Mouse (Mus musculus): ENCODE data around the gene Yipf3.

The Yipf3 gene

DNA sequence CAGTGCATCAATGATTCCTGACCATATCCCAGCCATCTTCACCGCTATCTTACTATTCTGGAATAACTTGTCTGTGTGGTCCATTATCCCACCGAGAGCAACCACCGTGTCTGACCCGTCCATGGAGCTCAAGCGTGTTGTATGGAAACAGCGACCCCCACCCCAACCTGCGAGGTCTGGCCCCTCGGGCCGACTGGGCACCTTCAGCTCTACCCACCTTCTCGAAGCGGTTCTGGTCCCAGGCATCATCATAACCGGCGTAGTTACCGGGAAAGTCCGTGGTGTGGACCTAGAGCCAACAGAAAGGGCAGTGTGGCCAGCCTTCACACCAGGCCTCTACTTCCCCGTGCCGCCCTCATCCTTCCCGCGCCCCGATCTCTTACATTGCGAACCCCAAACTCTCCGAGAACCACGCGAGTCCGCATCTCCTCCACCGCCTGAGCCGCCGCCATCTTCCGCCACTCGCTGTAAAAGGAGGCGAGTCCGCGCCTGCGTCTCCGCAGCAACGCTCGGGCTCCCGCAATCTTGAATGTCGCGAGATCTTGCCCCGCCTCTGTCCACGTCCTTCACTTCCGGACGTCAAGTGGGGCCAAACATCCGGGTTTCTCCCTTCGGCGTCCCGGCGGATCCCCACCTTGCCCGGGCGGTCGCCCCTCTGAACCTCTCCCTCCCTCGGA, at the start of gene Yipf3, which contains the start of gene Polr1c:
Gene Yipf3 (plus strand): TSS at position 569 of the 677 bp plus-strand sequence.
Gene Polr1c (minus strand): TSS at position 543 of the 677 bp plus-strand sequence.
- POLR2A ChIA-PET, result interaction anchor here in 3 of 4 experiments (0.5 to 18.8 kb wide), 31 partner anchors 8 to 363 kb away, joined by 3 to 262 read pairs (median 4); partner anchors contain the start of genes Polh (in 3 of the 3), Xpo5 (in 3 of the 3), Cul9 (in 1 of the 3) and Dnph1 (in 1 of the 3)
- CTCF ChIA-PET, result interaction anchor here in 3 of 4 experiments (0.5 to 1.3 kb wide), 3 partner anchors 21 to 431 kb away, joined by 3 to 9 read pairs (median 7); partner anchors contain the start of genes Abcc10 (in 1 of the 3) and Mea1 (in 1 of the 3)

DNA sequence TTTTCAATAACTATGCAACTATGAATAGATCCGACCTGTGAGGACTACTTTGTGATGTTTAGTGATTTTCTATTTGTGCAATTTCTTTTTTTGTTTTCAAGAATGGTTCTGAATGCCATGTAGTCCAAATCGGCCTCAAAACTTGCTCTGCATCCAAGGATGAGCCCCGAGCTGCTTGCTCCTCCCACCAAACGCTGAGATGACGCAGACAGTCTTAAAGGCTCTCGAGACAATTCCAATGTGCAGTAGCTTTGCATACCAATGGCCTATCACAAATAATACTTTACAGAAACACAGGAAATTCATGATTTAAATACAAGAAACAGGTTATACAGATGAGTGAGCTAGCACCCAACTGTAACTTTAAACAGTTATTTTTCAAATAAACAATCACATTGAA, 46.7 kb upstream of the Yipf3 start:
- CTCF ChIA-PET, result interaction anchor here in 3 of 4 experiments (0.6 to 0.7 kb wide), 3 partner anchors 26 to 65 kb away, joined by 3 to 4 read pairs (median 3); no protein-coding TSS in a partner anchor
- POLR2A ChIA-PET, result interaction anchor here in 3 of 4 experiments (0.6 to 4.0 kb wide), 15 partner anchors 9 to 74 kb away, joined by 3 to 26 read pairs (median 5); partner anchors contain the start of genes Polr1c (in 2 of the 3), Yipf3 (in 2 of the 3), Gtpbp2 (in 1 of the 3) and Mad2l1bp (in 1 of the 3)

DNA sequence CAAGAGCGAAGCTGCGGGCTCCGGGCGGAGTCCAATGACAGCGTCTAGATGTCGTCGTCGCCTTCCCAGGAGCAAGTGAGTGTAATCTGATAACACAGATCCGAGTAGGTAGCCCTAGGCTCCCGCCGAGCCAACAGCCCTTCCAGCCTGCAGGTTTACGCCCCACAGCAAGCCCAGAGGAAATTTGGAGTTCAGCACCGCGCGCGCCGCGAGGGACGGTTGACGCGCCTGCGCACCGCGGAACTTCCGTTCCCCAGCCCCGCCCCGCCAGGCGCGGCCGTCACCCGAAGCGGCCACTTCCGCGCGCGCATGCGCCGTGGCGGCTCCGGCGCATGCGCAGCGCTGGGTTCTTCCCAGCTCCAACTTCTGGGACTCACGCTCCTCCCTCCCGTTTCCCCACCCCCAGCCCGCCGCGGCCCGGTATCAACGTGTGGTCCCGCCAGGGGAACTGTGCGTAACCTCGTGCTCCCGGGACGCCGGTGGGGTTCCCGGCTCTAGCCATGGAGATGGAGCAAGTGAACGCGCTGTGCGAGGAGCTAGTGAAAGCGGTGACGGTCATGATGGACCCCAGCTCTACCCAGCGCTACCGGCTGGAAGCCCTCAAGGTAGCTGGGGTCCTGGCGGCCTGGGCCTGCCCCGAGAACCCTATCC, 45.3 kb upstream of the Yipf3 start, which contains the start of the genes Polh and Xpo5:
Gene Polh (minus strand): TSS at position 225 of the 651 bp plus-strand sequence.
Gene Xpo5 (plus strand): TSS at position 362 of the 651 bp plus-strand sequence.
- POLR2A ChIA-PET, result interaction anchor here (0.5 to 4.0 kb wide), 59 partner anchors 8 to 913 kb away, joined by 3 to 35 read pairs (median 5); partner anchors contain the start of genes Polr1c (in 3 of the 4), Yipf3 (in 3 of the 4), Gtpbp2 (in 2 of the 4) and Abcc10 (in 1 of the 4)
- CTCF ChIA-PET, result interaction anchor here in 3 of 4 experiments (0.6 to 1.8 kb wide), 9 partner anchors 20 to 467 kb away, joined by 3 to 18 read pairs (median 4); partner anchors contain the start of genes Abcc10 (in 1 of the 3) and Gtpbp2 (in 1 of the 3)

DNA sequence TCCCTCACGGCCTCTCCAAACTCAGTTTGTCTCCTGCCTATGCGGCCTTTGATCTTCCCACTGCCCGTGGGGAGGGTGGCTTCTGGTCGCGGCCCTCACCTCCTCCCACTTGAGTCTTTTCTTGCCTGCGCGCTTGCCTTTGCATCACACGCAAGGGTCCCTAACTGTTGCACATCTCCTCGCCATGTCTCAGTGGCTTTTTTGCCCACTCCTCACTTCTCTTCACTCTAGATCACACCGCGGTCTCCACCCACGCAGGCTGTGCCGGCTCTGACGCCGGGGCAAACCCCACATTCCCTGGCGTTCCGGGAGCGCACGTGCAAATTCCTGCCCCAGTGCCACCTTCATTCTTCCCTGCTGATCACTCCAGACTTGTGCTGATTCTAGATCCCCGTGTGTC, 44.8 kb upstream of the Yipf3 start:
- ChIA-PET POLR2A (interaction anchor here (0.5 to 4.0 kb wide), 45 partner anchors 8 to 477 kb away, joined by 3 to 35 read pairs (median 5); partner anchors contain the start of genes Polr1c (in 3 of the 4), Yipf3 (in 3 of the 4), Abcc10 (in 1 of the 4) and Cul9 (in 1 of the 4)), CTCF (interaction anchor here in 3 of 4 experiments (0.6 to 1.8 kb wide), 9 partner anchors 21 to 468 kb away, joined by 3 to 5 read pairs (median 4); partner anchors contain the start of genes Abcc10 (in 1 of the 3) and Gtpbp2 (in 1 of the 3))

DNA sequence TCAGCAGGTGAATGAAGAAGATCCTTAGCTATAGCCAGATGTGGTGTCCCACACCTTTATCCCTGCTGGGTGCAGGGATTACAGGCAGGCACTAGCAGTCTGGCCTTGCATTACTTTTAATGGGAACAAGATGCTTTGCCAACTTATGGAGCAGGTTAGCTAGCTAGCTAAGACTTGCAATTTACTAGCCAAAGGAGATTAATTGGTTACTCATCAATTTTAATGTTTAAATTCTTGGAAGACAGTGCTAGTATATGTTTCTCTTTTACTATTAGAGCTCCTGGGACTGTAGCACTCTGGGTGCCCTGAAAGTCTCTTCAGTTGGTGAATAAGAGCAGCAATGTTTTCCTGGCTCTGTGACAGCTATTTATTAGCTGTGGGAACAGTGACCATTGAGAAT, 41.2 kb upstream of the Yipf3 start:
- ChIA-PET POLR2A (interaction anchor here in 1 of 4 experiments (0.7 kb wide), 1 partner anchor 32 kb away, joined by 6 read pairs; no protein-coding TSS in a partner anchor), CTCF (interaction anchor here in 1 of 4 experiments (1.2 kb wide), 1 partner anchor 74 kb away, joined by 3 read pairs; no protein-coding TSS in a partner anchor)

DNA sequence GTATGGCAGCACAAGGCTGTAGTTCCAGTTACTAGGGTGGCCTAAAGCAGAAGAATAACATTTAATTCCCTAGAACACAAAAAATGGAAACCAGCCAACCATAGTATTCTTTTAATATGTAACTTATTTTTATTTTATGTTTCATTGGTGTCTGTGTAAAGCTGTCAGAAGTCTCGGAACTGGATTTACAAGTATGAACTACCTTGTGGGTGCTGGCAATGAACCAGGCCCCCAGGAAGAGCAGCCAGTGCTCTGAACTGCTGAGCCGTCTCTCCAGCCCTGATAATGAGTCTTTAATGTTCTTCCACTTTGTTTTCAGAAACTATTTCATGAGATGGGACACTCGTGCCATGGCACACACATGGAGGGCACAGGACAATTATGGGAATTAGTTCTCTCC, 37.3 kb upstream of the Yipf3 start:
- ChIA-PET POLR2A (interaction anchor here in 3 of 4 experiments (0.6 to 3.4 kb wide), 5 partner anchors 7 to 773 kb away, joined by 3 to 14 read pairs (median 3); partner anchors contain the start of genes Polh (in 2 of the 3) and Xpo5 (in 2 of the 3)), CTCF (interaction anchor here in 1 of 4 experiments (0.6 kb wide), 1 partner anchor 29 kb away, joined by 3 read pairs; no protein-coding TSS in a partner anchor)

DNA sequence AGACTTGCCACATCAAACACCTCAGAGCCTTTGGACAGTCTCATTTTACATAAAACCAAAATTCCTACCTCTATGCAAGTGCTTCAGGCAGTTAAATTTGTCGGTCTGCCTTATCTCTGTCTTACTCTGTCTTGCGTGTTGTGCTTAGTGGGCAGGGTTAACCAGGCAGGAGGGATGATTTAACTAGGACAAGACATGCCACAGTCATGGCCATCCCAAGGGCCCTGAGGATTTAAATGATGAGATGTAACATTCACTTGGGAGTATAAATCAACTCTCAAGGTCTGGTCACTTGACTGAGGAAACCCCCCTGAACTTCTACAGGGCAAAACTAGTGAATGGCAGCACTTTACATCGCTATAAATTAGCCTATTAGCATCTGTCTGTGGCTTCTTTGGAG, 26.3 kb upstream of the Yipf3 start:
- ChIA-PET POLR2A (interaction anchor here in 1 of 4 experiments (1.0 to 9.9 kb wide), 3 partner anchors 11 to 19 kb away, joined by 3 to 59 read pairs (median 35); partner anchors contain the start of genes Polh and Xpo5), CTCF (interaction anchor here in 1 of 4 experiments (1.2 kb wide), 1 partner anchor 31 kb away, joined by 3 read pairs; no protein-coding TSS in a partner anchor)

DNA sequence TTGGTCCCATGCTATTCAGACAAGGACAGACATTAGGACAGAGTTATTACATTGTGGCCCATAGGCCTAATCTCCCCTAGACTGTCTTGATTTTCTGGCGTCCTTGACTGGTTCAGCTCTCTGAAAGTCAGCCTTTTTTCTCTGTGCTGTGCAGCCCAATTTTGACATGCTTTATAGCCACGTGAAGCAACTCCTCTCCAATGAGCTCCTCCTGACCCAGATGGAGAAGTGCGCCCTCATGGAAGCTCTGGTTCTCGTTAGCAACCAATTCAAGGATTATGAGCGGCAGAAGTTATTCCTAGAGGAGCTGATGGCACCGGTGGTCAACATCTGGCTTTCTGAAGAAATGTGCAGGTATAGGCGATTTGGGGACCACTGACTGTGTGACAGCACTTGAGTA, 20.3 kb upstream of the Yipf3 start:
- ChIA-PET POLR2A (interaction anchor here in 2 of 4 experiments (0.6 to 12.6 kb wide), 10 partner anchors 11 to 169 kb away, joined by 3 to 143 read pairs (median 5); partner anchors contain the start of genes Polh (in 2 of the 2), Xpo5 (in 2 of the 2), Polr1c (in 1 of the 2) and Yipf3 (in 1 of the 2)), CTCF (no interaction called here)

DNA sequence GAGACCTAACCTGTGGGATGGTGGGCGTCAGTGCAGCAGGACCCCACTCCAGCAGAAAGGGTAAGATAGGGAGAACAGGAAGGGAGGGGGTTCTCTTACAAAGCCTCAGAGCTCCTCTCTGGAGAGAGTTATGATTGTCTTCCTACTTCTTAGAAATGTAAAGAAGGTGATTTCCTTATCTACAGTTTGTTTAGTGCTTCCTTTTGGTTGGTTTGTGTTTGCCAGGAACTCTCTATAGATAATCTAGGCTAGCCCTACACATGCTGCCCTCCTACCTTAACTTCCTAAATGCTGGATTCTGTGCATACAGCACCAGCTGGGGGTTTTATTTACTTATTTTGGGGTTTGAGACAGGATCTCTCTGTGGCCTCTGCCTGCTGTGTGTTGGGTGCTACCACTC, 11.8 kb upstream of the Yipf3 start:
- ChIA-PET CTCF (interaction anchor here in 1 of 4 experiments (0.6 kb wide), 1 partner anchor 60 kb away, joined by 3 read pairs; no protein-coding TSS in a partner anchor), POLR2A (interaction anchor here in 3 of 4 experiments (0.7 to 18.8 kb wide), 12 partner anchors 8 to 65 kb away, joined by 3 to 262 read pairs (median 4); partner anchors contain the start of genes Polr1c (in 2 of the 3) and Yipf3 (in 2 of the 3))

DNA sequence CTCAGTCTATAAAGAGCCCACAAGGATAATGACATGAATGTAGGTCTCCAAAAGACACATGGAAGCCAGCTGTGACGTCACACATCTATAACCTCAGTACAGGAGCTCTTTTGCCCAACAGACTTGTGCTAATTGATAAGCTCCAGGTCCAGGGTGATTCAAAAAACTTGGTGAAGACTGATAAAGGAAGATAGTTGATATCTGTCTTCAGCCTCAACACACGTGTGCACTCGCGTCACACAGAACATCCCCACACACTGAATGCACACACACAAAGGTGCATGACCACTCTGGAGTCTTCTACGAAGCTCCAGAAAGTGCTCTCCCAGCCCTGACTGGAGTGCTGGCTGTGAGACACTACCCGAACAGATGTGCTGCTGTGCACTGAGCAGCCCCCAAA, 10.8 kb upstream of the Yipf3 start:
- POLR2A ChIA-PET, result interaction anchor here in 3 of 4 experiments (0.6 to 18.8 kb wide), 15 partner anchors 8 to 489 kb away, joined by 3 to 262 read pairs (median 7); partner anchors contain the start of genes Polr1c (in 1 of the 3) and Yipf3 (in 1 of the 3)
- CTCF ChIA-PET, result no interaction called here

DNA sequence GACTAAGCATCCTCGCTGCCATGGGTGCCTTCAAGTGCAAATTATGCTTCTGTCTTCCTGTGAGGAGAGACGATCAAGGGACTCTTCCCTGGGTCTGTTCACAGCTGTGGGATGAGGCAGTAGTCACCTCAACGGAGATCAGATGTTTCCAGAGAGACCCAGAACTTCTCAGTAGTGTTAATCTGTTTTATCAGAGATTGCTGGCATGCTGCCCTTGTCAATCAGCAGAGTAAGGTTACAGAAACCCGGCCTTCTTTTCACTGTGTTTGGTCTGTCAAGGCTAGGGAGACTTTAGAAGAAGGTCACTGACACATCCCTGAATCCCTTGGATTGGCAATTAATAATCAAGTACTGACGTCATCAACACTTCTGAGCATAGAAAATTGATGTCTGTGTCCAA, 10.4 kb upstream of the Yipf3 start:
- CTCF ChIA-PET, result no interaction called here
- POLR2A ChIA-PET, result interaction anchor here in 3 of 4 experiments (0.9 to 18.8 kb wide), 15 partner anchors 8 to 67 kb away, joined by 3 to 262 read pairs (median 7); partner anchors contain the start of genes Polh (in 1 of the 3), Polr1c (in 1 of the 3), Xpo5 (in 1 of the 3) and Yipf3 (in 1 of the 3)

DNA sequence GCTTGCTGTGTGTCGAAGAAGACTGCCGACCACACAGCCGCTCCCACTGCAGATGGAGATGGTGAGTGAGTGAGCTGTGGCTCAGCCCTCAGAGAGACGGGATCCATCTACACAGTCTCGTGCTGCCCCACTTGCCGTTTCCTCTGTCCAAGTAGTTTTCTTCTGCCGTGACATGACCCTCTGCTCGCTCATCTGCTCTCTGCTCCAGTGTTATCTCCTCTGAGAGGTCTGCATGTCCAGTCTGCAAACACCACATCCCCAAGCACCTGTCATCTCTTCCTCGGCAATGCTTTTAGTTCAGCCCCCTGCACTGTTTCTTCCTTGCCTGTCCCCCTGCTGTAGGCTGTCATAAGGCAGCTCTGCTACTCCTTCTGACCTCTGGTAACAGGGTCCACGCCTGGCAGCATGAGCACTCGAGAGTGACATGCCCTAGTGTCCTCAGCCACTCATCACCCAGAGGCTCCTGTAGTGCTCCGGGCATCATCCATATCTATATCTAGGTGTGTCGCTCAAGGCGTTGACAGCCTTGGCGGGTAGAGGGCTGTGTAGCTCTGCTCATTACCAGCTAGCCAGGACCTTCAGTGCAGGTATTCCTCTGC, 8.3 kb upstream of the Yipf3 start:
- ChIA-PET CTCF (interaction anchor here in 2 of 4 experiments (0.6 to 1.5 kb wide), 3 partner anchors 13 to 821 kb away, joined by 3 to 6 read pairs (median 3); no protein-coding TSS in a partner anchor), POLR2A (interaction anchor here in 2 of 4 experiments (0.7 to 18.8 kb wide), 12 partner anchors 9 to 71 kb away, joined by 3 to 262 read pairs (median 15); partner anchors contain the start of genes Lrrc73 (in 1 of the 2), Polh (in 1 of the 2) and Xpo5 (in 1 of the 2))

DNA sequence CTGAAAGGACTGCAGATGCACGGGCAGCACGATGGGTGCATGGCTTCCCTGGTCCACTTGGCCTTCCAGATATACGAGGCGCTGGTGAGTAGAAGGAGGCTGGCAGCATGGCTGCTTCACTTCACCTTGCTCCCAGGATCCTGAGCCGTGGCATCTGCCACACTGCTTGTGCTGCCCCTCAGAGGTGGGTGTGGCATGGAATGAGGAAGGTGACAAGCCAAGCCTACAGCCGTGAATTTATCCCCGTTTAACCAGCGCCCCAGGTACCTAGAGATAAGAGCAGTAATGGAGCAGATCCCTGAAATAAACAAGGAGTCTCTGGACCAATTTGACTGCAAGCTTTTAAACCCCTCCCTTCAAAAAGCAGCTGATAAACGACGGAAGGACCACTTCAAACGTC, 6.4 kb upstream of the Yipf3 start:
- CTCF ChIA-PET, result interaction anchor here in 1 of 4 experiments (2.2 kb wide), 1 partner anchor 11 kb away, joined by 6 read pairs; the partner anchor contains the start of gene Lrrc73
- POLR2A ChIA-PET, result interaction anchor here in 3 of 4 experiments (0.7 to 18.8 kb wide), 14 partner anchors 10 to 1547 kb away, joined by 3 to 262 read pairs (median 6); partner anchors contain the start of genes Lrrc73 (in 1 of the 3), Polh (in 1 of the 3) and Xpo5 (in 1 of the 3)

DNA sequence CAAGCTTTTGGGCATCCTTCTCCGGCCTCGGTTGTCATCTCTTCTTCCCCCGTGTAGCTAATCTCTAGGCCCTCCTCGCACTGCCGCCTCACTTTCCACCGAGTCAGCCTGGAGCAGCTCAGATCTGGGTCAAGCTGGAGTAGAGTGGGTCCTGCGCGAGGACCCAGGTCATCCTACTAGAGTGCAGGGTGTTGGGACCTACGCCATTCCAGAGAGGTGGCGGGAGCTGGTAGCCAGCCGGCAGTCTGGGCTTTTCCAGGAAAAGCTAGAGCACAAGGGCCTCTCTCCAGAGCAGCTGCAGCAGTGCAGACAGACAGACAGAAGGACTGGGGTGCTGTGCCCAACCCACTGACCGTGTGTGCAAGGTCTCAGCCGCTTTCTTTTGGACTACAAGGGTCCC, 5.6 kb upstream of the Yipf3 start:
- CTCF ChIA-PET, result interaction anchor here in 3 of 4 experiments (0.5 to 2.2 kb wide), 4 partner anchors 10 to 165 kb away, joined by 3 to 14 read pairs (median 6); partner anchors contain the start of gene Lrrc73 (in 1 of the 3)
- POLR2A ChIA-PET, result interaction anchor here in 3 of 4 experiments (1.0 to 18.8 kb wide), 15 partner anchors 10 to 209 kb away, joined by 3 to 262 read pairs (median 5); partner anchors contain the start of genes Abcc10 (in 1 of the 3) and Lrrc73 (in 1 of the 3)

DNA sequence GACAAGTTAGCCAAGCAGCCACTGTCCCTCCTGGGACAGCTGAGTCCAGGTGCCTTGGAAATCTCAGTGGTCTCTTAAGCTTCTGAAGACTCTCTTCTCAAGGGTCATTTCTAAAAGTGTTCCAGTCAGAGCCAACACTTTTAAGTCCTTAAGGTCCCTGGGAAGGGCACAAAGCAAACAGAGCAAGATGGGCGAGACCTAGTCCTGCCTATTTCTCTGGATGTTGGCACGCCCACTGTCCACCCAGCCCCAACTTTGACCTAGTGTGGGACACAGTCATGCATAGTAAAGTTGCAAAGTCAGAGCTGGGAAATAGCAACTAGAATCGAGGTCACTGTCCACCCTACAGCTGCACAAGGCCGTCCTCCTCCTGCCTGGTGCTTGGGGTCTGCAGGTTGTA, 4.9 kb upstream of the Yipf3 start:
- POLR2A ChIA-PET, result interaction anchor here in 3 of 4 experiments (1.0 to 18.8 kb wide), 20 partner anchors 9 to 210 kb away, joined by 3 to 262 read pairs (median 5); partner anchors contain the start of genes Abcc10 (in 1 of the 3), Lrrc73 (in 1 of the 3), Polh (in 1 of the 3) and Xpo5 (in 1 of the 3)

DNA sequence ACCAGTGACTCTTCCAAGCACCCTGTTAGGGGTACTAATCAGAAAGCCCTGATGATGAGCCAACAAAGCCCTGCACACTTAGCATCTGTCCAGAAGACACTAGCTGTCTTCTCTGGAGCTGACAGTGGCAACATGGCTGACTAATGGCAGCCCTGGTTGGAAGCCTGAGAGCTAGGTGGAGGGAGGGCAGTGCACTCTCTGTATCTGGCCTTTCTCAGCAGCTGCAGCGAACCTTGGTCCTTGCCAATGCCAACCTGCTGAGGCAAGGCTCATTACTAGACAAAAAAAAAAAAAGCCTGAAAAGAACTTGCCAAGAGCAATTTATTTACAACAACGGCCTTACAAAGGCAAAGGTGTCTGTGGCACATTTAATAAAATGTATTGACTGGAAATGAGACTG, 4.3 kb upstream of the Yipf3 start:
- ChIA-PET CTCF (interaction anchor here in 1 of 4 experiments (1.1 to 2.0 kb wide), 2 partner anchors 9 to 23 kb away, joined by 3 to 10 read pairs; no protein-coding TSS in a partner anchor), POLR2A (interaction anchor here (0.7 to 18.8 kb wide), 22 partner anchors 8 to 253 kb away, joined by 3 to 262 read pairs (median 4); partner anchors contain the start of genes Abcc10 (in 1 of the 4), Dnph1 (in 1 of the 4), Lrrc73 (in 1 of the 4) and Polh (in 1 of the 4))

More for the DNA sequence above, 4.9 kb upstream of the Yipf3 start:
- CTCF ChIA-PET, result interaction anchor here in 3 of 4 experiments (0.5 to 2.2 kb wide), 5 partner anchors 9 to 164 kb away, joined by 3 to 14 read pairs (median 6); partner anchors contain the start of gene Lrrc73 (in 1 of the 3)
